Mouse (Mus musculus) liver, embryonic 14.5 days (tissue): ENCODE data around the gene Ybx2. TPM values are rescaled to one million over a fixed set of nuclear protein-coding genes. Genes with fewer than 3 reads are reported as not detected.
"Not testable (repeated sequence)": the region's sequence is repeated elsewhere in the genome, so short reads cannot be mapped to it uniquely, and the experiment has no call there.

Source experiments
- ATAC-seq: fragments of 200-750 bp; cut with Nextera tagmentation; 2 replicates; pipeline ENCODE4 v1.8.0; 2017; ENCODE audit warnings: moderate number of reproducible peaks, mild to moderate bottlenecking, moderate library complexity; ENCODE audit not compliant: insufficient read depth
- DNase-seq, 3 experiments: peaks; one replicate each; pipeline ENCODE4 v3.0.0-alpha.2; 2012 to 2013; ENCODE audit warnings: low read depth in 3 of 3, low spot score in 3 of 3
- H3K27ac ChIP-seq: fragments of 300-500 bp; sonication (generic); 2 replicates; pipeline ENCODE4 v1.5.1; 2014; ENCODE audit warnings: moderate library complexity, mild to moderate bottlenecking, control low read depth, inconsistent platforms
- H3K27me3 ChIP-seq: fragments of 300-500 bp; sonication (generic); 2 replicates; pipeline ENCODE4 v1.6.1; 2014; ENCODE audit warnings: mild to moderate bottlenecking, low read length, moderate library complexity; ENCODE audit not compliant: control insufficient read depth, insufficient read depth
- H3K36me3 ChIP-seq: fragments of 300-500 bp; sonication (generic); replicated peaks from 2 replicates; pipeline ENCODE4 v1.6.1; 2014; ENCODE audit warnings: low read depth; ENCODE audit not compliant: control insufficient read depth, insufficient read depth
- H3K4me1 ChIP-seq, 2 experiments: fragments of 200-500 bp in 1 of 2; fragments of 300-500 bp in 1 of 2; sonication (generic) in 1 of 2; replicated peaks; 2 replicates each; pipeline ENCODE4 v1.6.1; 2012 to 2014; ENCODE audit warnings: antibody characterized with exemption in 1 of 2, inconsistent platforms in 1 of 2, low read length in 1 of 2; ENCODE audit not compliant: control insufficient read depth in 2 of 2, insufficient read depth in 2 of 2
- H3K4me2 ChIP-seq: fragments of 300-500 bp; sonication (generic); 2 replicates; pipeline ENCODE4 v1.6.1; 2014; ENCODE audit warnings: low read depth, mild to moderate bottlenecking, control low read depth, moderate library complexity
- H3K4me3 ChIP-seq, 2 experiments: fragments of 200-500 bp in 1 of 2; fragments of 300-500 bp in 1 of 2; sonication (generic) in 1 of 2; 2 replicates each; pipeline ENCODE4 v1.5.1; 2012 to 2014; ENCODE audit warnings: low read depth in 2 of 2, low read length in 2 of 2, mild to moderate bottlenecking in 2 of 2, control low read depth in 1 of 2, inconsistent platforms in 1 of 2, moderate library complexity in 1 of 2; ENCODE audit not compliant: insufficient read depth in 1 of 2
- H3K9ac ChIP-seq: fragments of 300-500 bp; sonication (generic); replicated peaks from 2 replicates; pipeline ENCODE4 v1.6.1; 2014; ENCODE audit warnings: mild to moderate bottlenecking, control low read depth, moderate library complexity
- H3K9me3 ChIP-seq: fragments of 300-500 bp; sonication (generic); 2 replicates; pipeline ENCODE4 v1.6.1; 2016; ENCODE audit warnings: low read length, mixed read lengths; ENCODE audit not compliant: control insufficient read depth
- CTCF ChIP-seq: IDR thresholded peaks from 2 replicates; pipeline ENCODE4 v1.5.1; 2016; ENCODE audit warnings: antibody characterized with exemption, low read depth, control low read depth
- EP300 ChIP-seq: IDR thresholded peaks from 2 replicates; pipeline ENCODE4 v1.6.1; 2016; ENCODE audit warnings: antibody characterized with exemption, low read depth
- WGBS: fragments of 180-500 bp; shearing (Covaris S2); extraction: QIAGEN DNeasy Blood & Tissue Kit; methylation state at CpG from one replicate; pipeline ENCODE4 v1.1.7; 2014; ENCODE audit not compliant: insufficient replicate concordance; 5-methylcytosine and 5-hydroxymethylcytosine counted together
- polyA plus RNA-seq, 2 experiments: library from polyadenylated mRNA; depleted of rRNA in 1 of 2; stranded (reverse) in 1 of 2; unstranded in 1 of 2; fragments of >200 nt; fragmentation: Nextera tagmentation in 1 of 2; extraction: Ambion mirVana in 1 of 2; gene quantifications; 2 replicates each; pipeline versions ENCODE4 v1.2.1 to v1.2.3; 2012 to 2014

Gene Ybx2
- polyA plus RNA-seq, 2 experiments, result 0.23 to 0.58 TPM

DNA sequence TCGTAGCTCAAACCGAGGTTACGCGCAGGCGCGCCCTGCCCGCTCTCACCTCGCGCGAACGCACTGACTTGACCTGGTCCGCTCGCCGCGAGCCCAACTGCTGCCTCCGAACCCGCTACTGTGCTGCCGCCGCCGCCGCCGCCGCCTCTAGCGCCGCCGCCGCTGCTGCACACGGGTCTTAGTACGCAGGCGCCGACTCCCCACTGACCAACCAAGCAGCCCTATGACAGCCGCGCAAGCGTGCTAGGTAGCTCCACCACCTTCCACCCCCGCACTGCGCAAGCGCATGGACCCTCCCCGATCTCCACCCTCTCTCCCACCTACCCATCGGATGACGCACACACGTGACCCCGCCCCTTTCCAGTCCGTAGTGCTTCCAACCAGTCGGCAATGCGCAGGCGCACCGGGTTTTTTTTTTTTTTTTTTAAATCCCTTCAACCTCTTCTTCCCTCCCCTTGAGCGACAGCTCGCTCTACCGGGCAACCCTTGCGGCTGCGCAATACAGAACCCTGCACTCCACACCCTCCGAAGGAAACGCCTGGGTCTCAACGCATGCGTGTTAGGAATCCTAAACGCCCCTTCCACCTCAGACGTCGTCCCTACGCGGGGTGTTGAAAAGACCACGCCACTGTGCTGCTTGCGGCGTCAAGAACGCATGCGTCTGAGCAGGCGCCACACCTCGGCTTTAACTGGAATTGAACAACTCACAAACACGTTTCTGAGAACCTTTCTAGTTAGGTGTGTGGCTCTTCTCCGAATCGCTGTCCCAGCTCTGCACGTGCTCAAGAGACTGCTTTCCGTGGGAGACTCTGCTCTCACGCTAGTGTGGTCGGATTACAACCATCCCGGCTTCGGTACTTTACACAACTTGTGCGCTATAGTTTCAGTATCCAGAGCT is 14.2 kb upstream of the Ybx2 start, which contains the start of gene Eif5a:
Gene Eif5a (minus strand): TSS at position 845 of the 898 bp plus-strand sequence.
- H3K4me1 ChIP-seq, result peaks cover 42 to 45% of the 10 kb centered on the region in 2 experiments
- peak; percentile 88 for ATAC-seq
- TF ChIP-seq CTCF (peak; percentile 85), EP300 (no peak)

DNA sequence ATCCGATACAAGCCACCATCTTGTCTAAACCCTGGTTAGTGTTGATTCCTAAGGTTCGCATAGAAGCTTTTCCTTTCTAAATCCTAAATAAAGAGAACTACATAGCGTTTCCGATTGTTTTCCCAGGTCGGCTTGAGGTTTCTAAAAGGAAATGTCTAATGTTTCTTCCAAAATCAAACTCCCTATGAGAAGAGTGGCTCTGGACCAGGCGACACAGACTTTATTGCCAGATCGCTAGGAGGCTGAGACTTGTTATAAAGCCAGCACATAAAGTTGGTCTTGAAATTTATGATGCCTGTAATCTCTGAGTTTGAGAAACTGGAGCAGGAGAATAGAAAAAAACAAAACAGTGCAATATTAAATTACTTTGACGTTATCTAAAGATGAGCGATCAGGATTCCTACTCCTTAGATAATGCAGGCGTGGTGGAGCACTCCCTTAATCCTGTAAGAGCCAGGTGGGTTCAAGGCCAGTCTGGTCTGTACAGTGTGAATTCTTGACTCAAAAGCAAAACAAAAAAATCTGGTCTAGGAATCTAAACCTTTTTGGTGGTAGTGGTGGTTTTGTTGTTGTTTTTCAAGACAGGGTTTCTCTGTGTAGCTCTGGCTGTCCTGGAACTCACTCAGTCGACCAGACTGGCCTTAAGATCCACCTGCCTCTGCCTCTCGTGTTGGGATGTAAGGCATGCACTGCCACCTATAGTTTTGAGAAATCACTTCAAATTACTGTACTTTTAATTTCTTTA is 13.4 kb upstream of the Ybx2 start:
- WGBS, result 1% methylated on average over 12 of the region's 12 CpGs
- Histone ChIP-seq H3K4me3 (peak overlapping the region; percentile 81 to 99), H3K27me3 (no peaks in the 10 kb centered on the region), H3K27ac (peak overlapping the region; percentile 99), H3K9ac (peak overlapping the region; percentile 84), H3K4me2 (peak overlapping the region; percentile 100), H3K9me3 (no peaks in the 10 kb centered on the region), H3K4me1 (peaks cover 36 to 37% of the 10 kb centered on the region in 2 experiments), H3K36me3 (peaks cover 23% of the 10 kb centered on the region)
- no peak; the same call in 1 of the 2 replicates for TF ChIP-seq EP300
- TF ChIP-seq CTCF, result peak; percentile 19; the same call in 1 of the 2 replicates
- no peak for ATAC-seq
- DNase-seq, result no peak

More for the DNA sequence above, 14.2 kb upstream of the Ybx2 start, which contains the start of gene Eif5a:
- Histone ChIP-seq H3K4me2 (peak within 1 kb of the TSS; percentile 100), H3K4me3 (peak within 1 kb of the TSS; percentile 99), H3K36me3 (peaks cover 31% of the 10 kb centered on the region), H3K27me3 (no peaks in the 10 kb centered on the region), H3K9me3 (no peaks in the 10 kb centered on the region), H3K9ac (peak within 1 kb of the TSS; percentile 84), H3K27ac (peak within 1 kb of the TSS; percentile 99)
- WGBS, result under 1% methylated on average over 78 of the region's 78 CpGs
- DNase-seq, result peak; percentile 99 to 100 (median 99)

GRCm38 (mm10) chr11:69922796-69923195 is 12.8 kb upstream of the Ybx2 start:
- 59% methylated on average over 3 of the region's 3 CpGs for WGBS
- Histone ChIP-seq H3K9me3 (no peaks in the 10 kb centered on the region), H3K36me3 (peaks cover 17% of the 10 kb centered on the region), H3K4me1 (peaks cover 30 to 31% of the 10 kb centered on the region in 2 experiments), H3K27me3 (no peaks in the 10 kb centered on the region), H3K4me3 (peak overlapping the region in 1 of 2 experiments; percentile 99; a peak in 2 of 4 replicates), H3K4me2 (peak overlapping the region; percentile 100), H3K27ac (peak overlapping the region; percentile 99), H3K9ac (peak overlapping the region; percentile 84; the same call in 1 of the 2 replicates)
- DNase-seq (no peak), ATAC-seq (no peak)
- TF ChIP-seq EP300 (no peak), CTCF (no peak)

DNA sequence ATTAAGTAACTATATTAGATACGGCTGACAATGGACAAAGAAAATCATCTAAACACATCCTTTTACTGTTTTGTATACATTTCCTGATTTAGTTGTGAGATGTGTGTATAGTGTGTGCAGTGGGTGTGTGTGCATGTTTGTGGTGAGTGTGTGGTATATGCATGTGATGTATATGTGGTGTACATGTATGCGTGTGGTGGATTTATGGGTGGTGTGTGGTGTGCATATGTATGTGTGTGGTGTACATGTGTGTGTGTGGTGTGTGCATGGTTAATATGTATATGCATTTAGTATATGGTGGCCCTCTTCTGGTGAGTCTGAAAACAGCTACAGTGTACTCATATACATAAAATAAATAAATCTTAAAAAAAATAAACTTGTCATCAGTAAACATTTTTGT is 8.1 kb upstream of the Ybx2 start:
- no peak overlapping the region for H3K27ac ChIP-seq
- peaks cover 10% of the 10 kb centered on the region in 2 experiments for H3K4me1 ChIP-seq
- no peak overlapping the region for H3K4me3 ChIP-seq
- no peak for TF ChIP-seq EP300
- TF ChIP-seq CTCF, result peak; percentile 25; the same call in 1 of the 2 replicates
- no peaks in the 10 kb centered on the region for H3K36me3 ChIP-seq
- H3K9me3 ChIP-seq, result no peaks in the 10 kb centered on the region
- WGBS, result 84% methylated on average over 2 of the region's 2 CpGs
- DNase-seq, result no peak
- no peak overlapping the region for H3K4me2 ChIP-seq
- H3K27me3 ChIP-seq, result no peaks in the 10 kb centered on the region
- no peak for ATAC-seq
- H3K9ac ChIP-seq, result no peak overlapping the region

- Histone ChIP-seq H3K36me3 (no peaks in the 10 kb centered on the region), H3K4me2 (no peak overlapping the region), H3K9me3 (no peaks in the 10 kb centered on the region), H3K4me3 (no peak overlapping the region), H3K9ac (no peak overlapping the region), H3K27me3 (peaks cover 5% of the 10 kb centered on the region), H3K27ac (no peak overlapping the region), H3K4me1 (peaks cover 5% of the 10 kb centered on the region in 2 experiments)
- TF ChIP-seq CTCF (no peak), EP300 (no peak)
- DNase-seq (no peak), ATAC-seq (no peak)
- WGBS, result 25% methylated on average over 4 of the region's 4 CpGs
Observed at GRCm38 (mm10) chr11:69929712-69930111, 5.9 kb upstream of the Ybx2 start.

DNA sequence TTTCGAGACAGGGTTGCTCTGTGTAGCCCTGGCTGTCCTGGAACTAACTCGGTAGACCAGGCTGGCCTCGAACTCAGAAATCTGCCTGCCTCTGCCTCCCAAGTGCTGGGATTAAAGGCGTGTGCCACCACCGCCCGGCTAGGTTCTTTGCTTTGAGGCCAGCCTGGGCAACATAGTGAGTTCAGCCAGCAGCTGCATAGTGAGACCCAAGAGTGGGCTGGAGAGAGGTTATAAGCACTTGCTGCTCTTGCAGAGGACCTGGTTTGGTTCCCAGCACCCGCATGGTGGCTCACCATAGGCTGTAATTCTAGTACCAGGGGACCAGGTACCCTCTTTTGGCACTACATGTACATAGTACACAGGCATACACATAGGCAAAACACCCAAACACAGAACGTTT is 5.4 kb upstream of the Ybx2 start:
- H3K9ac ChIP-seq, ATAC-seq, H3K4me3 ChIP-seq, H3K4me1 ChIP-seq, DNase-seq, H3K27ac ChIP-seq, H3K27me3 ChIP-seq, H3K4me2 ChIP-seq, H3K9me3 ChIP-seq, H3K36me3 ChIP-seq: not testable (repeated sequence)
- WGBS, result 71% methylated on average over 8 of the region's 8 CpGs
